Mouse (Mus musculus): ENCODE measurements around the gene Dcun1d2.
"Not testable (repeated sequence)": the region's sequence is repeated elsewhere in the genome, so short reads cannot be mapped to it uniquely, and the experiment has no call there.

- TF ChIP-seq FLI1 (IDR thresholded peaks at IDR 0.05; ENCODE audit: low read length); GATA1 (IDR thresholded peaks at IDR 0.05; ENCODE audit: borderline replicate concordance, low read length): not testable (repeated sequence)
Observed at GRCm38 (mm10) chr8:13337245-13337644, 49.3 kb upstream of the Dcun1d2 start.

Measured in megakaryocyte, embryonic 14.5 days (primary cell).